Mouse (Mus musculus) heart, postnatal 25 days (tissue): ENCODE measurements at regions not wholly inside any gene's neighbourhood (a gene's known extent, or its start where the extent isn't known, plus 50 kb on each side); places are given as distances from the start of the nearest gene placed in this dataset.

Experiments
- DNase-seq: peaks from one replicate; pipeline ENCODE4 v3.0.0; 2022; ENCODE audit warnings: low spot score
- intact Hi-C: fragments of 180-260 bp; cut with DNase I; formaldehyde crosslinking; loops from one replicate; pipeline ENCODE4 v1.15.1; 2025

- intact Hi-C loops, result no loop called here
- no peak for DNase-seq
These were observed 514.0 kb upstream of the Epha7 start for GRCm38 (mm10) chr4:28298911-28299353.

- intact Hi-C loops, result no loop called here
- DNase-seq, result no peak
These were observed 512.9 kb upstream of the Epha7 start for GRCm38 (mm10) chr4:28300018-28300440.

GRCm38 (mm10) chr4:28301686-28302085 lies 511.2 kb upstream of the Epha7 start:
- DNase-seq, result peak; percentile 4
- intact Hi-C loops, result no loop called here

- no peak for DNase-seq
- intact Hi-C loops, result no loop called here
These were observed 481.9 kb upstream of the Epha7 start for GRCm38 (mm10) chr4:28331036-28331435.

- DNase-seq, result no peak
- intact Hi-C loops, result no loop called here
These were observed 448.4 kb upstream of the Epha7 start for GRCm38 (mm10) chr4:28364566-28364965.

GRCm38 (mm10) chr4:28377087-28377486 lies 435.8 kb upstream of the Epha7 start:
- intact Hi-C loops, result no loop called here
- no peak for DNase-seq

- intact Hi-C loops, result no loop called here
- no peak for DNase-seq
These were observed 434.3 kb upstream of the Epha7 start for GRCm38 (mm10) chr4:28378661-28379060.

- DNase-seq, result no peak
- intact Hi-C loops, result no loop called here
These were observed 388.6 kb upstream of the Epha7 start for GRCm38 (mm10) chr4:28424341-28424740.

- no peak for DNase-seq
These were observed 372.8 kb upstream of the Epha7 start for GRCm38 (mm10) chr4:28440161-28440560.

GRCm38 (mm10) chr4:28453111-28453510 lies 359.8 kb upstream of the Epha7 start:
- DNase-seq, result no peak
- intact Hi-C loops, result no loop called here

More at GRCm38 (mm10) chr4:28440161-28440560, 372.8 kb upstream of the Epha7 start:
- intact Hi-C loops, result no loop called here

GRCm38 (mm10) chr4:28456312-28456711 lies 356.6 kb upstream of the Epha7 start:
- intact Hi-C loops, result no loop called here

More at GRCm38 (mm10) chr4:28456312-28456711, 356.6 kb upstream of the Epha7 start:
- no peak for DNase-seq
